Mouse (Mus musculus) heart, embryonic 14.5 days (tissue): ENCODE results near the gene Tex264. TPM values are rescaled to one million over a fixed set of nuclear protein-coding genes. Genes with fewer than 3 reads are reported as not detected.
A peak's percentile ranks its signal among the peaks of the same experiment; 100 is the strongest.

Experiments used
- ATAC-seq: fragments of 200-750 bp; cut with Nextera tagmentation; 2 replicates; pipeline ENCODE4 v1.8.0; 2017; ENCODE audit warnings: low read depth, moderate TSS enrichment; ENCODE audit not compliant: insufficient number of reproducible peaks, insufficient read depth, low FRiP score
- H3K27ac ChIP-seq, 2 experiments: fragments of 200-500 bp in 1 of 2; fragments of 300-500 bp in 1 of 2; sonication (generic) in 1 of 2; replicated peaks in 1 of 2; 2 replicates each; pipeline ENCODE4 v1.5.1; 2012 to 2014; ENCODE audit warnings: low read depth in 2 of 2, low read length in 2 of 2, control low read depth in 1 of 2, mild to moderate bottlenecking in 1 of 2, mixed read lengths in 1 of 2; ENCODE audit not compliant: control insufficient read depth in 1 of 2, insufficient read depth in 1 of 2
- H3K27me3 ChIP-seq: fragments of 300-500 bp; sonication (generic); 2 replicates; pipeline ENCODE4 v1.6.1; 2014; ENCODE audit warnings: mild to moderate bottlenecking, low read length, control low read depth; ENCODE audit not compliant: control insufficient read depth, insufficient read depth
- H3K36me3 ChIP-seq: fragments of 300-500 bp; sonication (generic); 2 replicates; pipeline ENCODE4 v1.6.1; 2014; ENCODE audit warnings: mild to moderate bottlenecking, control low read depth, low read length, mixed read lengths; ENCODE audit not compliant: control insufficient read depth, insufficient read depth
- H3K4me1 ChIP-seq, 2 experiments: fragments of 200-500 bp in 1 of 2; fragments of 300-500 bp in 1 of 2; sonication (generic) in 1 of 2; 2 replicates each; pipeline ENCODE4 v1.6.1; 2012 to 2014; ENCODE audit warnings: low read length in 2 of 2, control low read depth in 1 of 2, mixed read lengths in 1 of 2; ENCODE audit not compliant: control insufficient read depth in 2 of 2, insufficient read depth in 2 of 2
- H3K4me2 ChIP-seq: fragments of 300-500 bp; sonication (generic); 2 replicates; pipeline ENCODE4 v1.6.1; 2014; ENCODE audit warnings: mild to moderate bottlenecking, low read length
- H3K4me3 ChIP-seq, 2 experiments: fragments of 200-500 bp in 1 of 2; fragments of 300-500 bp in 1 of 2; sonication (generic) in 1 of 2; 2 replicates each; pipeline ENCODE4 v1.5.1; 2012 to 2014; ENCODE audit warnings: low read length in 2 of 2, mild to moderate bottlenecking in 2 of 2, control low read depth in 1 of 2, low read depth in 1 of 2, moderate library complexity in 1 of 2; ENCODE audit not compliant: control insufficient read depth in 1 of 2, insufficient read depth in 1 of 2
- H3K9ac ChIP-seq: fragments of 300-500 bp; sonication (generic); 2 replicates; pipeline ENCODE4 v1.6.1; 2014; ENCODE audit warnings: mild to moderate bottlenecking, low read length
- H3K9me3 ChIP-seq: fragments of 300-500 bp; sonication (generic); 2 replicates; pipeline ENCODE4 v1.6.1; 2016; ENCODE audit warnings: low read length, control low read depth; ENCODE audit not compliant: control insufficient read depth
- WGBS: fragments of 180-500 bp; shearing (Covaris S2); extraction: QIAGEN DNeasy Blood & Tissue Kit; methylation state at CpG from one replicate; pipeline ENCODE4 v1.1.7; 2014; 5-methylcytosine and 5-hydroxymethylcytosine counted together
- polyA plus RNA-seq: library from polyadenylated mRNA; unstranded; fragments of >200 nt; fragmentation: Nextera tagmentation; extraction: Ambion mirVana; gene quantifications from 2 replicates; pipeline ENCODE4 v1.2.1, GENCODE M21; 2014

Tex264 gene
- polyA plus RNA-seq, 1 experiment from 2014 or later: 36.4 TPM

- WGBS: 82% methylated on average over 4 of the region's 4 CpGs
- no peak overlapping the region for H3K4me2 ChIP-seq
- H3K27ac ChIP-seq: no peak overlapping the region
- H3K4me3 ChIP-seq: no peak overlapping the region
- no peaks in the 10 kb centered on the region for H3K9me3 ChIP-seq
- no peak overlapping the region for H3K9ac ChIP-seq
- no peaks in the 10 kb centered on the region for H3K27me3 ChIP-seq
- H3K36me3 ChIP-seq: peaks cover 79% of the 10 kb centered on the region
- no peak for ATAC-seq
- H3K4me1 ChIP-seq: peaks cover 8 to 17% of the 10 kb centered on the region in 2 experiments
Observed at GRCm38 (mm10) chr9:106664433-106664832, 21.3 kb downstream of the Tex264 start.

GRCm38 (mm10) chr9:106663200-106663599 lies 22.5 kb downstream of the Tex264 start:
- H3K27ac ChIP-seq: peak overlapping the region in 1 of 2 experiments; percentile 41; a peak in 1 of 4 replicates
- peak overlapping the region; percentile 25; the same call in 1 of the 2 replicates for H3K4me2 ChIP-seq
- peaks cover 8 to 17% of the 10 kb centered on the region in 2 experiments for H3K4me1 ChIP-seq
- no peak overlapping the region for H3K9ac ChIP-seq
- H3K36me3 ChIP-seq: peaks cover 81% of the 10 kb centered on the region
- H3K27me3 ChIP-seq: no peaks in the 10 kb centered on the region
- no peaks in the 10 kb centered on the region for H3K9me3 ChIP-seq
- peak; percentile 52 for ATAC-seq
- WGBS: 28% methylated on average over 6 of the region's 6 CpGs
- H3K4me3 ChIP-seq: no peak overlapping the region

GRCm38 (mm10) chr9:106659935-106660334 lies 25.8 kb downstream of the Tex264 start:
- H3K4me3 ChIP-seq: no peak overlapping the region
- ATAC-seq: no peak
- H3K4me2 ChIP-seq: no peak overlapping the region
- H3K9me3 ChIP-seq: no peaks in the 10 kb centered on the region
- peaks cover 8 to 23% of the 10 kb centered on the region in 2 experiments for H3K4me1 ChIP-seq
- H3K27ac ChIP-seq: no peak overlapping the region
- H3K9ac ChIP-seq: no peak overlapping the region
- H3K36me3 ChIP-seq: peaks cover 50% of the 10 kb centered on the region
- WGBS: 95% methylated on average over 1 of the region's 1 CpGs
- H3K27me3 ChIP-seq: peaks cover 18% of the 10 kb centered on the region

GRCm38 (mm10) chr9:106659441-106659840 lies 26.3 kb downstream of the Tex264 start:
- peaks cover 22% of the 10 kb centered on the region for H3K27me3 ChIP-seq
- no peaks in the 10 kb centered on the region for H3K9me3 ChIP-seq
- no peak overlapping the region for H3K4me2 ChIP-seq
- 75% methylated on average over 7 of the region's 7 CpGs for WGBS
- no peak overlapping the region for H3K4me3 ChIP-seq
- no peak for ATAC-seq
- H3K9ac ChIP-seq: no peak overlapping the region
- H3K36me3 ChIP-seq: peaks cover 47% of the 10 kb centered on the region
- H3K27ac ChIP-seq: no peak overlapping the region
- peaks cover 8 to 23% of the 10 kb centered on the region in 2 experiments for H3K4me1 ChIP-seq

GRCm38 (mm10) chr9:106657592-106657991 lies 28.1 kb downstream of the Tex264 start:
- peaks cover 0 to 7% of the 10 kb centered on the region in 2 experiments; a peak in 3 of 4 replicates for H3K4me1 ChIP-seq
- peaks cover 38% of the 10 kb centered on the region for H3K27me3 ChIP-seq
- WGBS: 24% methylated on average over 5 of the region's 5 CpGs
- no peak overlapping the region for H3K9ac ChIP-seq
- H3K4me2 ChIP-seq: no peak overlapping the region
- peaks cover 46% of the 10 kb centered on the region for H3K36me3 ChIP-seq
- H3K27ac ChIP-seq: no peak overlapping the region
- no peak for ATAC-seq
- no peaks in the 10 kb centered on the region for H3K9me3 ChIP-seq
- H3K4me3 ChIP-seq: no peak overlapping the region

- 16% methylated on average over 5 of the region's 5 CpGs for WGBS
- no peak overlapping the region for H3K27ac ChIP-seq
- no peak for ATAC-seq
- H3K4me1 ChIP-seq: peaks cover 0 to 6% of the 10 kb centered on the region in 2 experiments; a peak in 3 of 4 replicates
- H3K4me3 ChIP-seq: no peak overlapping the region
- no peak overlapping the region for H3K9ac ChIP-seq
- peaks cover 38% of the 10 kb centered on the region for H3K36me3 ChIP-seq
- no peak overlapping the region for H3K4me2 ChIP-seq
- H3K9me3 ChIP-seq: no peaks in the 10 kb centered on the region
- H3K27me3 ChIP-seq: peaks cover 39% of the 10 kb centered on the region
Observed at GRCm38 (mm10) chr9:106656820-106657219, 28.9 kb downstream of the Tex264 start.

GRCm38 (mm10) chr9:106655884-106656720 lies 29.6 kb downstream of the Tex264 start, which contains the start of gene Grm2:
Grm2 (minus strand) TSS chr9:106656082.
- peaks cover 31% of the 10 kb centered on the region for H3K36me3 ChIP-seq
- H3K4me2 ChIP-seq: peak within 1 kb of the TSS; percentile 67
- H3K27ac ChIP-seq: no peak within 1 kb of the TSS
- H3K4me1 ChIP-seq: peaks cover 0 to 6% of the 10 kb centered on the region in 2 experiments; a peak in 3 of 4 replicates
- H3K4me3 ChIP-seq: peak within 1 kb of the TSS; percentile 14 to 33; a peak in 3 of 4 replicates
- 2% methylated on average over 37 of the region's 44 CpGs for WGBS
- H3K27me3 ChIP-seq: peaks cover 41% of the 10 kb centered on the region
- no peak within 1 kb of the TSS for H3K9ac ChIP-seq
- no peaks in the 10 kb centered on the region for H3K9me3 ChIP-seq
- ATAC-seq: peak; percentile 49; the same call in 1 of the 2 replicates
